9 mouse cellular contexts compared by ENCODE assay signal in genomic region chr11:98950484-98950883, GRCm38 (mm10). TPM values are rescaled to one million over a fixed set of nuclear protein-coding genes. Genes with fewer than 3 reads are reported as not detected.
A peak's percentile ranks its signal among the peaks of the same experiment; 100 is the strongest.
DNase-seq lines count a peak whose midpoint lies in the region; ATAC-seq and TF ChIP-seq lines count a peak whose summit lies in the region.
"Had no signal": no experiment of that assay in that cellular context is flagged by ENCODE, and none has a peak within 500 bp of the region (broad histone marks: within the 10 kb centered on the region; RNA-seq: fewer than 3 reads in every experiment).

No protein-coding gene starts in this region.

- TF ChIP-seq CTCF in hindbrain, postnatal 0 days (IDR thresholded peaks at IDR 0.05; ENCODE audit: low read depth) = no peak

- WGBS in heart, embryonic 15.5 days = 80% methylated on average over 9 of the region's 9 CpGs
- WGBS in heart, embryonic 11.5 days (ENCODE audit: insufficient replicate concordance) = 87% methylated on average over 9 of the region's 9 CpGs
- 81% methylated on average over 9 of the region's 9 CpGs for WGBS in lung, embryonic 16.5 days
- WGBS in hindbrain, postnatal 0 days = 76% methylated on average over 9 of the region's 9 CpGs
- WGBS in neural tube, embryonic 15.5 days = 92% methylated on average over 9 of the region's 9 CpGs

- H3K4me3 ChIP-seq in heart, embryonic 15.5 days = no peak overlapping the region
- H3K4me3 ChIP-seq in heart, embryonic 11.5 days (ENCODE audit: low read depth, low read length) = no peak overlapping the region
- no peak overlapping the region for H3K4me3 ChIP-seq in lung, embryonic 16.5 days (ENCODE audit: low read length)
- H3K4me3 ChIP-seq in hindbrain, postnatal 0 days (ENCODE audit: low read length) = no peak overlapping the region
- no peak overlapping the region for H3K4me3 ChIP-seq in neural tube, embryonic 15.5 days (replicated peaks)

- H3K27ac ChIP-seq in heart, embryonic 15.5 days = peak overlapping the region; percentile 94
- no peak overlapping the region for H3K27ac ChIP-seq in heart, embryonic 11.5 days (ENCODE audit: low read depth, low read length)
- peak overlapping the region; percentile 88 for H3K27ac ChIP-seq in lung, embryonic 16.5 days (ENCODE audit: low read length)
- peak overlapping the region; percentile 80; the same call in 1 of the 2 replicates for H3K27ac ChIP-seq in hindbrain, postnatal 0 days
- peak overlapping the region; percentile 80 for H3K27ac ChIP-seq in neural tube, embryonic 15.5 days (replicated peaks)

- no peak for DNase-seq in lung, adult 18-20 months
- DNase-seq in hindbrain, postnatal 0 days (ENCODE audit: low spot score) = no peak
- DNase-seq in right cerebral cortex, postnatal 36 days (ENCODE audit: low spot score in 2 of 2) = no peak
- no peak for DNase-seq in spleen, postnatal 10 days (ENCODE audit: low spot score in 2 of 2)

- peak overlapping the region; percentile 0; the same call in 1 of the 2 replicates for H3K4me2 ChIP-seq in heart, embryonic 15.5 days
- no peak overlapping the region for H3K4me2 ChIP-seq in heart, embryonic 11.5 days
- no peak overlapping the region for H3K4me2 ChIP-seq in lung, embryonic 16.5 days (ENCODE audit: low read depth, low read length)
- H3K4me2 ChIP-seq in hindbrain, postnatal 0 days (ENCODE audit: low read depth, low read length) = no peak overlapping the region
- H3K4me2 ChIP-seq in neural tube, embryonic 15.5 days = no peak overlapping the region

- H3K9me3 ChIP-seq in heart, embryonic 15.5 days (replicated peaks) = no peaks in the 10 kb centered on the region
- H3K9me3 ChIP-seq in heart, embryonic 11.5 days (replicated peaks; ENCODE audit: control insufficient read depth, low read length) = no peaks in the 10 kb centered on the region
- no peaks in the 10 kb centered on the region for H3K9me3 ChIP-seq in lung, embryonic 16.5 days (ENCODE audit: control insufficient read depth, low read length)
- H3K9me3 ChIP-seq in hindbrain, postnatal 0 days (ENCODE audit: low read length) = no peaks in the 10 kb centered on the region
- H3K9me3 ChIP-seq in neural tube, embryonic 15.5 days (replicated peaks) = no peaks in the 10 kb centered on the region

- H3K9ac ChIP-seq in heart, embryonic 15.5 days = peak overlapping the region; percentile 53; the same call in 1 of the 2 replicates
- H3K9ac ChIP-seq in heart, embryonic 11.5 days (ENCODE audit: low read depth, low read length) = no peak overlapping the region
- H3K9ac ChIP-seq in lung, embryonic 16.5 days (ENCODE audit: low read length) = 0 out of 2 replicates have a peak overlapping the region, but pooled peaks have one; percentile 22
- no peak overlapping the region for H3K9ac ChIP-seq in hindbrain, postnatal 0 days (replicated peaks; ENCODE audit: low read length)
- no peak overlapping the region for H3K9ac ChIP-seq in neural tube, embryonic 15.5 days (replicated peaks)

- H3K36me3 ChIP-seq in heart, embryonic 15.5 days = peaks cover 8% of the 10 kb centered on the region; the same call in 1 of the 2 replicates
- peaks cover 4% of the 10 kb centered on the region; the same call in 1 of the 2 replicates for H3K36me3 ChIP-seq in heart, embryonic 11.5 days (ENCODE audit: control insufficient read depth, insufficient read depth, low read length)
- H3K36me3 ChIP-seq in lung, embryonic 16.5 days (ENCODE audit: control insufficient read depth, insufficient read depth, low read length) = peaks cover 4% of the 10 kb centered on the region; the same call in 1 of the 2 replicates
- H3K36me3 ChIP-seq in hindbrain, postnatal 0 days (ENCODE audit: insufficient read depth, low read length) = no peaks in the 10 kb centered on the region
- 0 out of 2 replicates have a peak, but pooled peaks cover 4% of the 10 kb centered on the region for H3K36me3 ChIP-seq in neural tube, embryonic 15.5 days

- no peak for ATAC-seq in heart, embryonic 15.5 days (replicated peaks; ENCODE audit: insufficient number of reproducible peaks, insufficient read depth, low FRiP score, low read depth)
- no peak for ATAC-seq in heart, embryonic 11.5 days (replicated peaks; ENCODE audit: insufficient number of reproducible peaks, low FRiP score, low TSS enrichment)
- ATAC-seq in lung, embryonic 16.5 days (ENCODE audit: low read depth) = no peak
- no peak for ATAC-seq in hindbrain, postnatal 0 days
- ATAC-seq in neural tube, embryonic 15.5 days (ENCODE audit: low FRiP score) = no peak

- no peaks in the 10 kb centered on the region for H3K27me3 ChIP-seq in heart, embryonic 15.5 days
- H3K27me3 ChIP-seq in heart, embryonic 11.5 days (ENCODE audit: control insufficient read depth, insufficient read depth, low read length) = no peaks in the 10 kb centered on the region
- no peaks in the 10 kb centered on the region for H3K27me3 ChIP-seq in lung, embryonic 16.5 days (ENCODE audit: control insufficient read depth, insufficient read depth, low read depth, low read length)
- no peaks in the 10 kb centered on the region for H3K27me3 ChIP-seq in hindbrain, postnatal 0 days (ENCODE audit: insufficient read depth, low read length)
- H3K27me3 ChIP-seq in neural tube, embryonic 15.5 days (replicated peaks) = no peaks in the 10 kb centered on the region

- H3K4me1 ChIP-seq in heart, embryonic 15.5 days (replicated peaks) = peaks cover 94% of the 10 kb centered on the region
- H3K4me1 ChIP-seq in heart, embryonic 11.5 days (ENCODE audit: control insufficient read depth, insufficient read depth, low read length) = peaks cover 79% of the 10 kb centered on the region
- peaks cover 70% of the 10 kb centered on the region for H3K4me1 ChIP-seq in lung, embryonic 16.5 days (replicated peaks; ENCODE audit: control insufficient read depth, insufficient read depth, low read length)
- H3K4me1 ChIP-seq in hindbrain, postnatal 0 days (ENCODE audit: insufficient read depth, low read length) = peaks cover 22% of the 10 kb centered on the region
- H3K4me1 ChIP-seq in neural tube, embryonic 15.5 days = peaks cover 70% of the 10 kb centered on the region

RNA-seq across cellular contexts. Expression of gene Rara, which starts 22.9 kb away (rescaled TPM):
- 26.2 and 31.0 TPM in 2 replicates for polyA plus RNA-seq in heart, embryonic 15.5 days (2015; fragmentation: Nextera tagmentation; extraction: Ambion mirVana)
- 34.9 and 36.6 TPM in 2 replicates for polyA plus RNA-seq in heart, embryonic 11.5 days (2014; fragmentation: Nextera tagmentation; extraction: Ambion mirVana)
- polyA plus RNA-seq in lung, embryonic 16.5 days (2015; fragmentation: Nextera tagmentation; extraction: Ambion mirVana) = 35.4 and 37.2 TPM in 2 replicates
- 16.9 and 19.2 TPM in 2 replicates for total RNA-seq in hindbrain, postnatal 0 days (2014; rRNA removed)
- 8.1 and 9.5 TPM in 2 replicates for polyA plus RNA-seq in hindbrain, postnatal 0 days (2015; fragmentation: Nextera tagmentation; extraction: Ambion mirVana)
- 17.3 and 19.9 TPM in 2 replicates for polyA plus RNA-seq in neural tube, embryonic 15.5 days (2015; fragmentation: Nextera tagmentation; extraction: Ambion mirVana)

RNA-seq across cellular contexts. Expression of gene Gjd3, which starts 32.3 kb away (rescaled TPM):
- 3.6 and 4.4 TPM in 2 replicates for polyA plus RNA-seq in heart, embryonic 15.5 days (2015; fragmentation: Nextera tagmentation; extraction: Ambion mirVana)
- polyA plus RNA-seq in heart, embryonic 11.5 days (2014; fragmentation: Nextera tagmentation; extraction: Ambion mirVana) = 1.3 and 1.5 TPM in 2 replicates
- polyA plus RNA-seq in lung, embryonic 16.5 days (2015; fragmentation: Nextera tagmentation; extraction: Ambion mirVana) = 0.31 TPM in 1 of 2 replicates, not detected in the other
- total RNA-seq in hindbrain, postnatal 0 days (2014; rRNA removed) = 0.75 and 5.0 TPM in 2 replicates
- 4.8 and 5.9 TPM in 2 replicates for polyA plus RNA-seq in hindbrain, postnatal 0 days (2015; fragmentation: Nextera tagmentation; extraction: Ambion mirVana)
- polyA plus RNA-seq in neural tube, embryonic 15.5 days (2015; fragmentation: Nextera tagmentation; extraction: Ambion mirVana) = 2.2 and 3.0 TPM in 2 replicates
- polyA plus RNA-seq: limb, embryonic 11.5 days had no signal

RNA-seq across cellular contexts. Expression of gene Cdc6, which starts 42.9 kb away (rescaled TPM):
- 14.2 and 20.4 TPM in 2 replicates for polyA plus RNA-seq in heart, embryonic 15.5 days (2015; fragmentation: Nextera tagmentation; extraction: Ambion mirVana)
- polyA plus RNA-seq in heart, embryonic 11.5 days (2014; fragmentation: Nextera tagmentation; extraction: Ambion mirVana) = 33.6 and 34.0 TPM in 2 replicates
- 34.0 and 38.3 TPM in 2 replicates for polyA plus RNA-seq in lung, embryonic 16.5 days (2015; fragmentation: Nextera tagmentation; extraction: Ambion mirVana)
- total RNA-seq in hindbrain, postnatal 0 days (2014; rRNA removed) = 2.5 and 4.6 TPM in 2 replicates
- 3.0 and 3.4 TPM in 2 replicates for polyA plus RNA-seq in hindbrain, postnatal 0 days (2015; fragmentation: Nextera tagmentation; extraction: Ambion mirVana)
- polyA plus RNA-seq in neural tube, embryonic 15.5 days (2015; fragmentation: Nextera tagmentation; extraction: Ambion mirVana) = 3.8 and 12.0 TPM in 2 replicates

Comparison
In these comparisons a context has a peak if more than half of its experiments do, and no peak if none do; other contexts are left out.
1. H3K9ac ChIP-seq: peak in heart, embryonic 15.5 days (single experiment) and lung, embryonic 16.5 days (single experiment); none in heart, embryonic 11.5 days (single experiment), hindbrain, postnatal 0 days (single experiment) and neural tube, embryonic 15.5 days (single experiment).